Mouse (Mus musculus) ovary, adult 2 months (tissue): ENCODE measurements around the gene Rln3. TPM values are rescaled to one million over a fixed set of nuclear protein-coding genes. Genes with fewer than 3 reads are reported as not detected.

ENCODE experiments used
- polyA plus RNA-seq: library from polyadenylated mRNA; depleted of rRNA; stranded (reverse); fragments of >200 nt; gene quantifications from 2 replicates; pipeline ENCODE4 v1.2.3, GENCODE M21; 2012; rRNA removed

The Rln3 gene
- polyA plus RNA-seq, result 6.3 and 7.4 TPM in 2 replicates

GRCm38 (mm10) chr8:84044900-84045299, at the start of gene Rln3:
Rln3 (minus strand) TSS chr8:84045000.

GRCm38 (mm10) chr8:84066291-84066930, 21.6 kb upstream of the Rln3 start, which contains the start of gene Rfx1:
Rfx1 (plus strand) TSS chr8:84066834.

GRCm38 (mm10) chr8:84065037-84065436, 20.2 kb upstream of the Rln3 start, which contains the start of gene Gm10643:
Gm10643 (minus strand) TSS chr8:84065137.

GRCm38 (mm10) chr8:84042066-84042947, 2.5 kb downstream of the Rln3 start, which contains the start of gene Il27ra:
Il27ra (minus strand) TSS chr8:84042589.

GRCm38 (mm10) chr8:84021096-84021495, 23.7 kb downstream of the Rln3 start, which contains the start of gene Palm3:
Palm3 (plus strand) TSS chr8:84021471.

GRCm38 (mm10) chr8:84011705-84012498, 32.9 kb downstream of the Rln3 start, which contains the start of gene 2210011C24Rik:
2210011C24Rik (minus strand) TSS chr8:84012171.

GRCm38 (mm10) chr8:84001281-84002000, 43.4 kb downstream of the Rln3 start, which contains the start of gene 1700067K01Rik:
1700067K01Rik (plus strand) TSS chr8:84001502.

GRCm38 (mm10) chr8:83997511-83998141, 47.2 kb downstream of the Rln3 start, which contains the start of gene Samd1:
Samd1 (plus strand) TSS chr8:83997672.

Other genes with a start within 250 kb of the Rln3 start
- 162 and 190 TPM in 2 replicates for gene Adgrl1, start 144.9 kb downstream of the Rln3 start, polyA plus RNA-seq
- gene Gm10644, start 89.8 kb downstream of the Rln3 start, polyA plus RNA-seq, result 1.2 and 2.1 TPM in 2 replicates
- 19.7 and 21.1 TPM in 2 replicates for gene Asf1b, start 89.5 kb downstream of the Rln3 start, polyA plus RNA-seq
- gene Prkaca, start 72.0 kb downstream of the Rln3 start, polyA plus RNA-seq, result 64.4 and 81.8 TPM in 2 replicates
- gene Samd1, start 47.3 kb downstream of the Rln3 start, polyA plus RNA-seq, result 68.8 and 69.5 TPM in 2 replicates
- 1.7 and 1.8 TPM in 2 replicates for gene 1700067K01Rik, start 43.5 kb downstream of the Rln3 start, polyA plus RNA-seq
- 1.9 and 3.5 TPM in 2 replicates for gene 2210011C24Rik, start 32.8 kb downstream of the Rln3 start, polyA plus RNA-seq
- gene Palm3, start 23.5 kb downstream of the Rln3 start, polyA plus RNA-seq, result 3.5 and 3.7 TPM in 2 replicates
- gene Il27ra, start 2.4 kb downstream of the Rln3 start, polyA plus RNA-seq, result 6.1 and 6.3 TPM in 2 replicates
- gene Gm10643, start 20.1 kb upstream of the Rln3 start, polyA plus RNA-seq, result 0.75 and 1.1 TPM in 2 replicates
- gene Rfx1, start 21.8 kb upstream of the Rln3 start, polyA plus RNA-seq, result 48.2 and 48.7 TPM in 2 replicates
- gene Dcaf15, start 59.8 kb upstream of the Rln3 start, polyA plus RNA-seq, result 76.0 and 80.2 TPM in 2 replicates
- 18.3 and 59.6 TPM in 2 replicates for gene Podnl1, start 81.0 kb upstream of the Rln3 start, polyA plus RNA-seq
- gene Cc2d1a, start 102.9 kb upstream of the Rln3 start, polyA plus RNA-seq, result 44.9 and 46.5 TPM in 2 replicates
- 4.2 and 5.2 TPM in 2 replicates for gene 4930432K21Rik, start 103.0 kb upstream of the Rln3 start, polyA plus RNA-seq
- gene Nanos3, start 140.2 kb upstream of the Rln3 start, polyA plus RNA-seq, result 2.2 and 4.2 TPM in 2 replicates
- 36.1 and 37.1 TPM in 2 replicates for gene Zswim4, start 192.1 kb upstream of the Rln3 start, polyA plus RNA-seq
- 60.5 and 85.9 TPM in 2 replicates for gene D8Ertd738e, start 204.7 kb upstream of the Rln3 start, polyA plus RNA-seq
- gene Mri1, start 212.3 kb upstream of the Rln3 start, polyA plus RNA-seq, result 213 and 351 TPM in 2 replicates
- gene Ccdc130, start 225.4 kb upstream of the Rln3 start, polyA plus RNA-seq, result 49.0 and 60.0 TPM in 2 replicates